Mouse (Mus musculus) bone marrow, adult 2 months (tissue): ENCODE data around the gene Rexo1. TPM values are rescaled to one million over a fixed set of nuclear protein-coding genes. Genes with fewer than 3 reads are reported as not detected.

Experiments
- H3K27ac ChIP-seq: fragments of 200-500 bp; 2 replicates; pipeline ENCODE4 v1.5.1; 2012; ENCODE audit warnings: low read depth, mild to moderate bottlenecking, control low read depth, inconsistent platforms, low read length; ENCODE audit not compliant: control insufficient read depth, poor library complexity, insufficient read depth
- H3K4me1 ChIP-seq: fragments of 200-500 bp; 2 replicates; pipeline ENCODE4 v1.6.1; 2011; ENCODE audit warnings: low read length; ENCODE audit not compliant: control insufficient read depth, insufficient read depth
- H3K4me3 ChIP-seq: fragments of 200-500 bp; replicated peaks from 2 replicates; pipeline ENCODE3; 2011; ENCODE audit warnings: mild to moderate bottlenecking, low read depth, low read length, control low read depth; ENCODE audit not compliant: control insufficient read depth
- CTCF ChIP-seq: fragments of 200-500 bp; IDR thresholded peaks from 2 replicates; pipeline ENCODE4 v1.5.1; 2011; ENCODE audit warnings: low read length, control low read depth; ENCODE audit not compliant: control insufficient read depth, insufficient read depth
- POLR2A ChIP-seq: fragments of 200-500 bp; IDR thresholded peaks from 2 replicates; pipeline ENCODE4 v1.6.1; 2011; ENCODE audit warnings: low read depth, mild to moderate bottlenecking, control low read depth, low read length, borderline replicate concordance; ENCODE audit not compliant: control insufficient read depth
- WGBS: fragments of 180-500 bp; shearing (Covaris S2); methylation state at CpG from one replicate; pipeline ENCODE4 v1.1.7; 2018; 5-methylcytosine and 5-hydroxymethylcytosine counted together
- polyA plus RNA-seq: library from polyadenylated mRNA; stranded (reverse); fragments of >200 nt; gene quantifications from 2 replicates; pipeline ENCODE4 v1.2.4, GENCODE M21; 2011; ENCODE audit warnings: low replicate concordance; ENCODE audit not compliant: missing spikeins, insufficient read depth, insufficient read length

The Rexo1 gene
- polyA plus RNA-seq, 1 experiment, result 55.3 TPM

GRCm38 (mm10) chr10:80532783-80533182 is 28.6 kb downstream of the Rexo1 start:
- Histone ChIP-seq H3K4me3 (no peak overlapping the region), H3K4me1 (peaks cover 7% of the 10 kb centered on the region), H3K27ac (no peak overlapping the region)
- TF ChIP-seq POLR2A (no peak), CTCF (no peak)
- WGBS, result 74% methylated on average over 11 of the region's 11 CpGs

- Histone ChIP-seq H3K4me3 (no peak overlapping the region), H3K27ac (no peak overlapping the region), H3K4me1 (no peaks in the 10 kb centered on the region; the same call in 1 of the 2 replicates)
- no peak for TF ChIP-seq POLR2A
- no peak for TF ChIP-seq CTCF
- WGBS, result 45% methylated on average over 9 of the region's 9 CpGs
Observed at GRCm38 (mm10) chr10:80526172-80526571, 35.2 kb downstream of the Rexo1 start.

- H3K4me3 ChIP-seq, result no peak overlapping the region
- TF ChIP-seq POLR2A (no peak), CTCF (peak; percentile 56)
- no peak overlapping the region for H3K27ac ChIP-seq
- no peaks in the 10 kb centered on the region for H3K4me1 ChIP-seq
- 91% methylated on average over 7 of the region's 7 CpGs for WGBS
Observed at GRCm38 (mm10) chr10:80523299-80523698, 38.1 kb downstream of the Rexo1 start.

- H3K27ac ChIP-seq, result no peak overlapping the region
- H3K4me1 ChIP-seq, result no peaks in the 10 kb centered on the region
- no peak overlapping the region for H3K4me3 ChIP-seq
- TF ChIP-seq POLR2A (no peak), CTCF (no peak)
- WGBS, result 70% methylated on average over 2 of the region's 2 CpGs
Observed at GRCm38 (mm10) chr10:80519287-80519686, 42.1 kb downstream of the Rexo1 start.

GRCm38 (mm10) chr10:80513739-80514138 is 47.6 kb downstream of the Rexo1 start:
- WGBS, result 18% methylated on average over 19 of the region's 19 CpGs
- no peak overlapping the region for H3K27ac ChIP-seq
- H3K4me3 ChIP-seq, result no peak overlapping the region
- peaks cover 2% of the 10 kb centered on the region; the same call in 1 of the 2 replicates for H3K4me1 ChIP-seq
- TF ChIP-seq POLR2A (no peak), CTCF (no peak)

- Histone ChIP-seq H3K4me3 (no peak overlapping the region), H3K27ac (no peak overlapping the region), H3K4me1 (peaks cover 2% of the 10 kb centered on the region; the same call in 1 of the 2 replicates)
- TF ChIP-seq POLR2A (no peak), CTCF (no peak)
- WGBS, result 21% methylated on average over 10 of the region's 10 CpGs
Observed at GRCm38 (mm10) chr10:80510273-80510660, 51.1 kb downstream of the Rexo1 start.

GRCm38 (mm10) chr10:80509412-80510272 is 51.7 kb downstream of the Rexo1 start:
- H3K4me3 ChIP-seq, result peak overlapping the region; percentile 73
- TF ChIP-seq CTCF, result peak; percentile 97
- no peak for TF ChIP-seq POLR2A
- H3K27ac ChIP-seq, result no peak overlapping the region
- 5% methylated on average over 20 of the region's 20 CpGs for WGBS
- H3K4me1 ChIP-seq, result peaks cover 2% of the 10 kb centered on the region; the same call in 1 of the 2 replicates

GRCm38 (mm10) chr10:80506222-80506621 is 55.1 kb downstream of the Rexo1 start:
- TF ChIP-seq CTCF (peak; percentile 81), POLR2A (no peak)
- Histone ChIP-seq H3K4me1 (peaks cover 2% of the 10 kb centered on the region; the same call in 1 of the 2 replicates), H3K27ac (no peak overlapping the region), H3K4me3 (no peak overlapping the region)
- WGBS, result under 1% methylated on average over 11 of the region's 11 CpGs
